Mouse (Mus musculus) bone marrow macrophage, adult 2 months (primary cell): ENCODE data around the gene Pum1.

ENCODE experiments used
- CTCF ChIP-seq: IDR thresholded peaks from 2 replicates; pipeline ENCODE4 v1.5.1; 2012; ENCODE audit warnings: low read depth, mild to moderate bottlenecking, low read length, moderate library complexity
- POLR2A ChIP-seq: IDR thresholded peaks from 2 replicates; pipeline ENCODE4 v1.6.1; 2012; ENCODE audit warnings: mild to moderate bottlenecking, low read depth, low read length, borderline replicate concordance

- TF ChIP-seq CTCF (no peak), POLR2A (no peak)
Observed at GRCm38 (mm10) chr4:130735957-130736356, 72.8 kb downstream of the Pum1 start.
